Mouse (Mus musculus) layer of hippocampus, postnatal 36 days (tissue): ENCODE data around the gene Prickle2. TPM values are rescaled to one million over a fixed set of nuclear protein-coding genes. Genes with fewer than 3 reads are reported as not detected.
A peak's percentile ranks its signal among the peaks of the same experiment; 100 is the strongest.

Experiments
- DNase-seq, 2 experiments: peaks; one replicate each; pipeline ENCODE4 v3.0.0; 2022
- total RNA-seq, 2 experiments: library from RNA; stranded (reverse); gene quantifications; 2 replicates each; pipeline ENCODE4 v1.2.3; 2021

Gene Prickle2
- 100 to 1,000 TPM; 199 to 212 TPM for total RNA-seq

DNA sequence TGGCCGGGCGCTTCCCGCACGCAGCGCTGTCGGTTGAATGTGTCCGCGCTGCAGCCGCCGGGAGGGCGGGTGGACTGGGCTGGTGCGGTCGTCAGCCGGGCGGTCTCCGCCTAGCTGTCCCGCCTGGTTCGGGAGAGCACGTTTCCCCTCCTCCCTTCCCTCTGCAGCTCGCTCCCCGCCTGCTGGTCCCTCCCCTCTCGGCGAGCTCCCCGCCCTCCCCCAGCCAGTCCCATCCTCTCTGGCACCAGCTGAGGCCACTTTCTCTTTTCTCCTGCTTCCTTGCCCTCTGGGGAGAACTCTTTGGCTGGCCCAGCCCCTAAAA lies at the start of gene Prickle2:
Gene Prickle2 (minus strand): TSS at position 11 of the 322 bp plus-strand sequence.
- DNase-seq = peak; percentile 71

DNA sequence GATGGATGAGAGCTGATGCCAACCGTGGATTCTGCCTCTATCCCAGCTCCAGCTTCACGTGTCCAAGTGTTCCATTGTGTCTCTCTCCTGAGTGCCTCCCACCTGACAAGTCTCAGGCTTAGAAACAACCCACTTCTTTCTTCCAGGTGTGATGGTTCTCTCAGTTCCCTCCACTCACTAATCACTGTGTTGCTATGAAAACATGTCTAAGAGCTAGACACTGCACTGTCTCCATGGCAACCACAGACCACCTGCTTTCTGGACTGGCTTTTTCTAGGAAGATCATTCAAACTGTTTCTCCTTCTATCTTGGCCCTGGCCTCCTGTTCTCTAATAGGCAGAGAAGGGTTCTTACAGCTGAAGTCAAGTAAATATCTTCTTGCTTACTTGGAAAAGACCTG lies 46.8 kb upstream of the Prickle2 start:
- no peak for DNase-seq

- no peak for DNase-seq
Measured at GRCm38 (mm10) chr6:92749420-92749819, 43.5 kb upstream of the Prickle2 start.

DNA sequence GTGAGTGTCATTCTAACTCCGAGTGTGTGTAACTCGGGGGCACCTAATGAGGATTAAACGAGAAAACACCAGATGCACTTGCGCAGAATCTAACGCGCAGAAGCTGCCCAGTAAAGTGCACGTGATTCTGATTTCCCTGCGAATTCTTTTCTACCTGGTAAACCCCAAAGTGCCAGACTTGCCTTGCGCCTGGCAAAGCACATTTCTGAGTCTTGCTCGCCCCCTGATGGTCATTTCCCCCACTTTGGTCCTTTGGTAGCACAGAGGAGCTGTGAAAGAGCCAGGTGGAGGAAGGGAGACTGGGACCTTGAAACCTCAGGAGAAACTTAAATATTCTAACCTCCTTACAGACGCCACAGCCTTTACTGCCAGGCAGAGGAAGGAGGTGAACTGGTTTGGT lies 37.6 kb upstream of the Prickle2 start:
- peak; percentile 77 to 78 for DNase-seq

DNA sequence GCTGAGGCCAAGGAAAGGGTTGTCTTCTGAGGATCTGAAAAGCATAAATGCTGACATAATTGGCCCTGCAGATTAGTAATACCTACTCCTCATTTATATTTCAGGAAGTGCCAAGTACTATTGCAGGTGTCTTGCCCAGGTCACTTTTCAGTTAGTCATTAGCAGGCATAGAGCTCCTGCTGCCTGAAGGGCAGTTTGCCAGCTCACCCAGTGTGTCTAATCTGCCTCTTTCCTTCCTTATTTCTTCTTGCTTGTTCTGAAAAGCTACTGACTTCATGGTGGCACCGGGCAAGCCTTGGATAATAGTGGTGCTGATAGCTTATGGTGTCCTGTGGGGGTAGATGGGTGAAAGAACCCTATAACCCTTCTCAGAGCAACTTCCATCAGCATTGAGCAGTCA lies 31.2 kb upstream of the Prickle2 start:
- no peak for DNase-seq

DNA sequence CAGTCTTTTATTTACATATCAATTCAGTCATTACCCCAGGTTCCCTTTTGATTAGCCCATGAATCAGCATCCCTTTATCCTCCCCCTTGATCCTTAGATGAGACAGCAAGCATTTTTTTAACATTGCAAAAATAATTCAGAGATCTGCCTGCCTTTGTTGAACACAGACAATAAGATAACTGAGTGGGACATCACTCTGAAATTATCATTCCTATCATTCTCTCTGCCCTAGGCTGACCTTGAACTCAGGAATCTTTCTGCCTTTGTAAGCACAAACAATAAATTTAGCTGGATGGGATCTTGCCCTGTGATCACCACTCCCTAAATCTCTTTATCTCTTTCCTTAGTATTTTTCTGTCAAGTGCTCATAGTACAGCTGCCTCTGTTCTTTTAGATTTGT lies 27.7 kb upstream of the Prickle2 start:
- DNase-seq = no peak

GRCm38 (mm10) chr6:92728514-92728913 lies 22.6 kb upstream of the Prickle2 start:
- peak in 1 of 2 experiments; percentile 29 for DNase-seq

GRCm38 (mm10) chr6:92728084-92728483 lies 22.1 kb upstream of the Prickle2 start:
- peak; percentile 80 to 87 for DNase-seq

DNA sequence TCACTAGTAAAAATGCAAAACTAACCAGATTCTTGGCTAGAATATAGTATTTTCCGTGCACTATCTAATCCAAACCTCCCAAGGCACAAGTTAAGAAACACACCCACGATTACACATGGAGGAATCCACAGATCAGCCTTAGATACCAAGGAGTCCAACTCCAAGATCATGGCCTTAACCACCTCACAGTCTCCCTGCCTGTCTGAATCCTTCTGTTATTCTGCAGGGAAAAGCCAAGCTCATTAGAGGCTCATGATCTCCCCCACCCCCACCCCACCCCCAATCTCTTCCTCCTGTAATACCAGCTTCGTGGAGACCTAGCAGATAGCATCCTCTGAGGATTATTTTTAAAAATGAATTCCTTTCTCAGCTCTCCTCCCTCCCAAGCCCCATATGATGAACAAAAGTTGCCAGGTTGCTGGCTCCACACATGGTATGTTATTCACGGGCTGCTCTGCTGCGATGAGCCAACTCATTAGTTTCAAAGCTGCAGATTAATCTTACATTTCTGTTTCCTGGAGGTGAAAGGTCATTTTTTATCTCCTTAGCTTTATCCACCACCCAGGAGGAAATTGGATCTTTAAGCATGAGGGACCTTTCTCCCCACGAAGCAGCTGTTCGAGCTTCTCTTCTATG lies 21.5 kb upstream of the Prickle2 start:
- DNase-seq = no peak

DNA sequence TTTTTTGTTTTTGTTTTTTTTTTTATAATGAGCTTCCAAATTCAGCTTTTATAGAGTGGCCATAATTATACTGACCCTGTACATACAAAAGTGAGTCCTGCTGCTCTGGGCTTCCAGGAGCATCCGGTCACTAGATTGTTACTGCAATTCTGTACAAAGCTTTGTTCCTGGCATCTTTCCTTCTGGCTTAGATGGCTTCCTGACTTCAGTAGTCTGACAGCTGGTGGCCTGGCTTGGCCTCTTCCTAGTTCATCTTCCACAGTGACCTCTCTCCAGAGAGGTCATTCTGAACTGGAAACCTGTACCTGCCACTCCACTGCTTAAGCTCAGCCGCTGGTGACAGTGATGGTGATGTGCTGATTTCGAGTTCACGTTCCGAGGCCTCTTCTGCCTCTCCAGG lies 20.2 kb upstream of the Prickle2 start:
- no peak for DNase-seq

DNA sequence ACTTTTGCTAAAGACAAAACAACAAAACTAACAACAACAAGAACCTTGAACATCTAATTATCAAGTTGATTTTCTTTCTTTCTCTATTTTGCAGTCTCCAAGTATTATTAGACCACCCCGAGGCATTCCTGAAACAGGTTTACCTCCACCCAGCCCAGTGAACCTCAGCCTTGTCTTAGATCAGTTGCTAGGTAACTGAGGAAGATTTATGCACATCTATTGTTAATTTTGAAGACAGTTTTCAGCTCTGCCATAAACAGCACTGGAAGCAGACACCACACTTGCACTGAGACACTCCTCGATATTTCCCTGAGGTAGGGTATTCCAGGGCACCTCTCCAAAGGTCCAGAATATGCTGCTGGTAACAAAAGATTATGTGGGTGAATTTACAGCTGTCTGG lies 18.4 kb upstream of the Prickle2 start:
- DNase-seq = no peak

- DNase-seq = no peak
Measured at GRCm38 (mm10) chr6:92715806-92716205, 9.9 kb upstream of the Prickle2 start.

GRCm38 (mm10) chr6:92714748-92715147 lies 8.8 kb upstream of the Prickle2 start:
- no peak for DNase-seq

DNA sequence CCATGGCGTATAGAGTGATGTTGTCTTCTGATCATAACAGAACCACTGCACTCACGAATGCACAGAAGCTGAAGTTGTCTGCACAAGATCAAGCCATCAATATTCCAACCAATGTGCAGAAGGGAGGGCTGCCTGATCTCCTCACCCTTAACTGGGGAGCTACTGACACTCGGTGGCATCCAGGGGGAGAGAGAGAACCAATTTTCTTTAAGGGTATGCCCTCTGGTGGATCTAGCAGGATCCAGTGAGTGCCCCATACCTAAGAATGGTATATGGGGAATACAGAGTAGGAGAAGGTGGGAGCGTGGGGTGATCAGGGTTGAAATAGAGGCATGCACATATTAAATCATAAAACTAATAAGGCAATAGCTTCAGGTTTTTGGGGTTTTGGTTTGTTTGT lies 2.2 kb upstream of the Prickle2 start:
- DNase-seq = no peak

DNA sequence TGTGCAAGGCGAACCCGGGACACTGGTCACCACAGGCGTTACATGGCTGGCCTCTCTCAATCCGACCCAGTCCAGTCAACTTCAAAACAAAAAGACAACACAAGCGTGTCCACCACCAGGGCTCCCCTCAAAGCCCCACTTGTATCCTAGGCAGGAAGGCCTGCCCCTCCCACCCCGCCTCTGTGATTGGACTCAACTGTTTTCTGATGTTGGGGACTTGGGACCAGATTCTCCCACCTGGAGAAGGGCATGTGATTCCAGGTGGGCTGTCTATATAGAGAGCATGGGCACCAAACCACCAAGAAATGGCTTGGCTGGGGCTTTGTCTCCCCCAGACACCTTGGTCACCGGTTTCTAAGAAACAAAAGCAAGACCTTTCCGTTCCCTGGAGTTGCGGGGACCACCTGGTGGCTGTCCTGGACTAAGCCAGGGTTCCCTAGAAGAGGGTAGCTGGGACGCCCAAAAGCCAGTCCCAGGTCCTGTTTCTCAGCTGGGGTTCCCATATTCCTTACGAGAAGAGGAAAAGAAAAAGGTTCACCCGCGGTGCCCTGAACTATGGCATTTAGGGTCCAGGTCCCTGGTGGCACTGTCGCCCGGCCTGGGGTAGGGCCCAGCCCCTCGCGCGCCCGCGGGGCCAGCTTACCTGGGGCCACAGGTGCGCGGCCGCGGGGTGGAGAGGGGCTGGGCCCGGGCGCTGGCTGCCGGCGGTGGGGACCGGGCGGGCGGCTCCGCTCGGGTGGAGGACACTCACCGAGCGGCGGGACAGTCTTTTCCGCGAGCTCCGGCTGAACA lies 406 bp downstream of the Prickle2 start:
- no peak for DNase-seq

- peak; percentile 25 to 27 for DNase-seq
Measured at GRCm38 (mm10) chr6:92704810-92705209, 1.1 kb downstream of the Prickle2 start.

- DNase-seq = no peak
Measured at GRCm38 (mm10) chr6:92699491-92700209, 6.3 kb downstream of the Prickle2 start.

GRCm38 (mm10) chr6:92697807-92698206 lies 8.1 kb downstream of the Prickle2 start:
- no peak for DNase-seq

DNA sequence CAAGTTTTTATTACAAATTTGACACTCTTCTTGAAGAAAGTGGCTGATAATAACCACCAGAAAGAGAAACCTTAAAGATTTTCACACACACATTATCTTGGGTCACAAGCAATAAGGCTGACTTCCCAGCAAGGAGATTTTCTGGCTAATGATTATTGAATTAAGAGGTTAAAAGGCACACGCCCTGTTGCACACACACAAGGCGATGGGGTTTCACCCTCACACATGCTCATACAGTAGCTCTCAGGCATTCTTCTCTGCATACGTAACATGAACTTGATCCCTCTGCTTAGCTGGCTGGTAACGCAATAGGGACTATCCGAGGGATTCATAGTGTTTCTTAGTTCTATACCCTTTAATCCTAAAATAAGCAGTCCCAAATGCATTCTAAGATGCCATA lies 18.6 kb downstream of the Prickle2 start:
- no peak for DNase-seq

- DNase-seq = no peak
Measured at GRCm38 (mm10) chr6:92674394-92674925, 31.5 kb downstream of the Prickle2 start.

DNA sequence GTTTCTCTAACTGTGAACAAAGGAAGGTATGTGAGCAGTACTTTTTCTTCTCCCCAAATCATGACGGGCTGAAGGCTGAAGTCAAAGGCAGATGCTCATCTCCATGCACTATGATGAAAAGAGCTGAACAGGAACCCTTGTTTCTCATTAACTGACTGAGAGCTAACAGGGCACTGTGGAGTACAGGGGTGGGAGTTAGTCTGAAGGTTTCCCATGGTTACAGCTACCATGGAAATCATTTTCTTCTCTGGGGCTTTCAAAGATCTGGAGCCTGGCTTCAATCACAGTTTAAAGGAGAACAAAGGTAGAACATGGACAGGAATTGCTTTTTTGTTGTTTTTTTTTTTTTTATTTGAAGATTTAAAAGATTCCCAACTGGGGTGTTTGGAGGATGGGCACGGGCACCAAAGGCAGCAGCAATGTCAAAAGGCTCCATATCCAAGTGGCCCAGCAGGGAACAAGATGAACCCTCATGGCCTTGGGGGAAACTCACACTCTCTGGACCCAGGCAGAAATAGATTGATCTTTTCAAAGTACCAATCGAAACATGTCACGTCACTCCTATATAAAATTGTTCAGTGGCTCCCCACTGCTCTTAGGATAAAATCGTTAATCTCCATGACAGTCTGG lies 35.3 kb downstream of the Prickle2 start:
- no peak for DNase-seq

- DNase-seq = no peak
Measured at GRCm38 (mm10) chr6:92669623-92670022, 36.3 kb downstream of the Prickle2 start.

GRCm38 (mm10) chr6:92667544-92667943 lies 38.4 kb downstream of the Prickle2 start:
- no peak for DNase-seq
